Mouse (Mus musculus) bone marrow macrophage, adult 2 months (primary cell): ENCODE data around the gene Chmp6. TPM values are rescaled to one million over a fixed set of nuclear protein-coding genes. Genes with fewer than 3 reads are reported as not detected.

Experiments
- H3K27ac ChIP-seq: 2 replicates; pipeline ENCODE4 v1.5.1; 2012; ENCODE audit warnings: low read depth, low read length; ENCODE audit not compliant: insufficient read depth
- H3K4me1 ChIP-seq: 2 replicates; pipeline ENCODE4 v1.6.1; 2012; ENCODE audit warnings: low read length; ENCODE audit not compliant: control insufficient read depth, insufficient read depth
- H3K4me3 ChIP-seq: 2 replicates; pipeline ENCODE4 v1.5.1; 2012; ENCODE audit warnings: mild to moderate bottlenecking, low read length, moderate library complexity; ENCODE audit not compliant: insufficient read depth
- CTCF ChIP-seq: IDR thresholded peaks from 2 replicates; pipeline ENCODE4 v1.5.1; 2012; ENCODE audit warnings: low read depth, mild to moderate bottlenecking, low read length, moderate library complexity
- POLR2A ChIP-seq: IDR thresholded peaks from 2 replicates; pipeline ENCODE4 v1.6.1; 2012; ENCODE audit warnings: mild to moderate bottlenecking, low read depth, low read length, borderline replicate concordance
- polyA plus RNA-seq: library from polyadenylated mRNA; stranded (reverse); fragments of >200 nt; gene quantifications from 2 replicates; pipeline ENCODE4 v1.2.4, GENCODE M21; 2012; ENCODE audit not compliant: missing spikeins, insufficient read depth, insufficient read length

Gene Chmp6
- polyA plus RNA-seq, result 34.0 and 34.8 TPM in 2 replicates

- peak within 1 kb of the TSS; percentile 93 for H3K4me3 ChIP-seq
- peak within 1 kb of the TSS; percentile 58 for H3K27ac ChIP-seq
- TF ChIP-seq POLR2A, result no peak
- no peak for TF ChIP-seq CTCF
- peaks cover 28% of the 10 kb centered on the region for H3K4me1 ChIP-seq
Observed at GRCm38 (mm10) chr11:119913291-119913934, at the start of gene Chmp6. Gene Chmp6, plus strand, starts transcription at chr11:119913441.

GRCm38 (mm10) chr11:119866837-119867236, 46.4 kb upstream of the Chmp6 start:
- Histone ChIP-seq H3K4me3 (no peak overlapping the region), H3K27ac (no peak overlapping the region), H3K4me1 (peaks cover 28% of the 10 kb centered on the region)
- TF ChIP-seq CTCF (no peak), POLR2A (no peak)

- peaks cover 15% of the 10 kb centered on the region for H3K4me1 ChIP-seq
- TF ChIP-seq CTCF, result no peak
- no peak for TF ChIP-seq POLR2A
- no peak overlapping the region for H3K27ac ChIP-seq
- no peak overlapping the region for H3K4me3 ChIP-seq
Observed at GRCm38 (mm10) chr11:119868138-119868537, 45.1 kb upstream of the Chmp6 start.

GRCm38 (mm10) chr11:119868556-119868955, 44.7 kb upstream of the Chmp6 start:
- no peak overlapping the region for H3K4me3 ChIP-seq
- peaks cover 15% of the 10 kb centered on the region for H3K4me1 ChIP-seq
- TF ChIP-seq CTCF (no peak), POLR2A (no peak)
- H3K27ac ChIP-seq, result no peak overlapping the region

GRCm38 (mm10) chr11:119871141-119871540, 42.1 kb upstream of the Chmp6 start:
- no peak overlapping the region for H3K27ac ChIP-seq
- no peak for TF ChIP-seq POLR2A
- TF ChIP-seq CTCF, result no peak
- no peak overlapping the region for H3K4me3 ChIP-seq
- H3K4me1 ChIP-seq, result peaks cover 18% of the 10 kb centered on the region

- no peak for TF ChIP-seq CTCF
- TF ChIP-seq POLR2A, result no peak
- Histone ChIP-seq H3K27ac (no peak overlapping the region), H3K4me1 (peaks cover 18% of the 10 kb centered on the region), H3K4me3 (no peak overlapping the region)
Observed at GRCm38 (mm10) chr11:119873643-119874042, 39.6 kb upstream of the Chmp6 start.

- TF ChIP-seq POLR2A (no peak), CTCF (no peak)
- Histone ChIP-seq H3K4me3 (no peak overlapping the region), H3K4me1 (peaks cover 18% of the 10 kb centered on the region), H3K27ac (0 out of 2 replicates have a peak overlapping the region, but pooled peaks have one; percentile 1)
Observed at GRCm38 (mm10) chr11:119874841-119875240, 38.4 kb upstream of the Chmp6 start.

- no peak overlapping the region for H3K27ac ChIP-seq
- peaks cover 18% of the 10 kb centered on the region for H3K4me1 ChIP-seq
- TF ChIP-seq POLR2A, result no peak
- H3K4me3 ChIP-seq, result no peak overlapping the region
Observed at GRCm38 (mm10) chr11:119875685-119876084, 37.6 kb upstream of the Chmp6 start.

GRCm38 (mm10) chr11:119877124-119877523, 36.1 kb upstream of the Chmp6 start:
- TF ChIP-seq POLR2A, result no peak
- no peak for TF ChIP-seq CTCF
- Histone ChIP-seq H3K27ac (no peak overlapping the region), H3K4me3 (no peak overlapping the region), H3K4me1 (peaks cover 21% of the 10 kb centered on the region)

- Histone ChIP-seq H3K4me1 (peaks cover 17% of the 10 kb centered on the region), H3K4me3 (no peak overlapping the region), H3K27ac (no peak overlapping the region)
- TF ChIP-seq CTCF, result no peak
- TF ChIP-seq POLR2A, result no peak
Observed at GRCm38 (mm10) chr11:119879573-119879972, 33.7 kb upstream of the Chmp6 start.
